Mouse (Mus musculus): Measurements from ENCODE around the gene Naa25.

Naa25 gene

DNA sequence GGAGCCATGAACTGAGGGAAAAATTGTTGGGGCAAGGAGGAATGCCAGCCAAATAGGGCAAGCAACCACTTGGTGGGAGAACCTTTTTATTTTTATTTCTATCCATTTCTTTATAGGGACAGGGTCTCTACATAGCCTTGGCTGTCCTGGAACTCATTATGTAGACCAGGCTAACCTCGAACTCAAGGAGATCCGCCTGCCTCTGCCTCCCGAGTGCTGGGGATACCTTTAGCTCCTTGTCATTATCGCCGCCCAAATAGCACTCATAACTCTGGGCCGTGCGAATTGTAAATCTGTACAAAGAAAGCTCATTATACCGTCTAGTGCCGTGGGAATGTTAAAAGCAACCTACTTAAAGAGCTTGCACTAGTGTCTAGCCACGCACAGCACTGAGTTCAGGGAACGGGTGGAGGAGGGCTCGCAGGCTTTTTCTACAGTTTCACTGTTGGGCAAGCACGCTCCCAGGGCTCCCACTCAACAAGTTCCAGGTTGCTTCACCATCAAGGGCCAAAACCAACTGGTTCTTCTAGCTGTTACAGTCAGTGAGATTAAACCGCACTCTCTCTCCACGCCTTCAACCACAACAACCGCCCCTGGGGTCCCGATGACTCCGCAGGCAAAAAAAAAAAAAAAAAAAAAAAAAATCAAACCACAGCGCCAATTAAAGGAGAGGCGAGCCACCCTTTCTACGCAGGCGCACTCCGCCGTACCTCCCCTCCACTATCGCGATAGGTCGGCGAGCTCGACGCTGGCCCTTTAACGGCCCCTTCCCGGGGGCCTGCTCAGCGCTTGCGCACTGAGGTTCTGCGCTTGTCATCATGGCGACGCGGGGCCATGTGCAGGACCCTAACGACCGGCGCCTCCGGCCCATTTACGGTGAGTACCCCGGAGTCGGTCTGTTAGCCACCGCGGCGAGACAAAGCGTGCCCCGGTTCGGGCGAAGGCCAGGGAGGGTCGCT lies at the start of gene Naa25:
Naa25 (plus strand) TSS at position 750 of the 959 bp plus-strand sequence.
- peak; percentile 98 for DNase-seq

DNA sequence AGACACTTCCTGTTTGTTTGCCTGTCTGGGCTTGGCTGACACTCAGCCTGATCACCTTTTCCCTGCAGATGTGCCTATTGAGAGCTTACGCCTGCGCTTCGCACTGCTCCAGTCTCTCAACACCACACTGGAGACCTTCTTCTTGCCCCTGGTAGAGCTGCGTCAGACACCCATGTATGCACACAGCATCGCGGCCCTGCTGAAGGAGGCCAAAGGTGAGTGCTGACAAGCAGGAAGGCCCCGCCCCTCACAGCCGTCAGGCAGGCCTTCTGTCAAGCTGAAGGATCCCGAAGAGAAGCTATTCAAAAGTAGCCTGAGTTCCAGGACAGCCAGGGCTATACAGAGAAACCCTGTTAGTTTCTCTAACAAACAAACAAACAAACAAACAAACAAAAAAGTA lies 38.5 kb upstream of the Naa25 start:
- DNase-seq: no peak

DNA sequence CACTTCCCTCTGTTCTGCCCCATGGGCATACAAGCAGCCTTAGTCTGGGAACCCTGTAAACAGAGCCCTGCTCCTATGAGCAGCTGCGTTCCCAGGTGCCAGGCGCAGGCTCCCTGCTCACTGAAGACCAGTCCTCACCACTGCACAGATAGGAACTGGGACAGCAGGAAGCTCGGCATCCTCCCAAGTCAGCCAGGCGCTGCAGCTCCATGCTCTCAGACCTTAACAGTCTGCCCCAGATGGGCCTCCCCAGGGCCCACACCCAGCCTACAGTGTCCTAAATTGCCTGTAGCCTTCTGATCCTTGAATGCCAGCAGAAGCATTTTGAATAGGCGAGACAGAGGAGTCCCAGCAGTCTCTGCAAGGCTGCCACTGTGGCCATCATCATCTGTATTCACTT lies 36.0 kb upstream of the Naa25 start:
- no peak for DNase-seq

DNA sequence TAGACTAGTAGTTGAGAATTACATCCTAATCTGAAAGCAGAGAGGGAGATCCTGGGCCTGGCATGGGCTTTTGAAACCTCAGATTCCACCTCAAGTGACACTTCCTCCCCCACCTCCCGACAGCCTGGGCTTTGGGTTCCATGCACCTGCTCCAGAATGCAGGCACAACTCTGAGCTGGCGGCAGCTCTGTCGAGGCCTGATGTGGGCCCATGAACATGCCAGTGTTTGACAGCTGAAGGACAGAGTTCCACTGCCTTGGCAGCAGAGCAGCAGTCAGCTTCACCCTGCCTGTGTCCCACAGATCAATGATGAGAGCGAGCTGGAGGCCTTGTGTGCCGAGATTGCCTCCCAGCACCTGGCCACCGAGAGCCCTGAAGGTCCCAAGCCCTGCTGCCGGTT lies 34.3 kb upstream of the Naa25 start:
- DNase-seq: no peak

DNA sequence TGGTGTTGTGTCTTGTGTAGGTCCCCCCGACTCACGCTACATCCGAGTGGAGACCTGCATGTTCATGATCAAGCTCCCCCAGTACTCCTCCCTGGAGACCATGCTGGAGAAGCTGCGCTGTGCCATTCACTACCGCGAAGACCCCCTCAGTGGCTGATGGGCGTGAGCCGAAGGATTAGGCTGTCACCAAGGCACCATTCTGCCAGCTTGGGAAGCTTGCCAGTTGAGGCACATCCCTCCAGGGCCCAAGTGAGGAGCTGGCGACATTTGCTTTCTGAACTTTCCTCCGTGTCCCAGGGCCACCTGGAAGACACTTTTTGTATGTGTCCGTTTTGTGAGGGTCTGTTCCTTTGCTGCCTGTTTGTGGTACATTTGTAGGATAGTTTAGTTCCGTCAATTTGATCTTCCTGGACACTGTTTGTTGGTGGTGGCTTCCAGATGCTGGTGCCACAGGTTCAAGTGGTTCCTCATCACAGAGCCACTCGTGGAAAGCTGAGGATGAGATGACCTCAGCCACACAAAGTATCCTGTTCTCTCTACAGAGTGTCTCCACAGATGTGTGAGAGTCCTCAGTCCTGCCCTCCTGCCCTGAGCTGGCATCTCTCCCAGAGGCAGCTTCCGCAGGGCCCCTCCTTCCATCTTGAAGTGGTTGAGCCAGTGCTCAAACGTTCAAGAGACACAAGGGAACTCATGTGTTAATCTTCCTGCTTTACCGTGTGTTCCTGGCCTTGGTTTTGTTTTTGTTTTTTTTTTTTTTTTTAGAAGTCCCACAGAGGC lies 31.1 kb upstream of the Naa25 start:
- peak; percentile 40 for DNase-seq

DNA sequence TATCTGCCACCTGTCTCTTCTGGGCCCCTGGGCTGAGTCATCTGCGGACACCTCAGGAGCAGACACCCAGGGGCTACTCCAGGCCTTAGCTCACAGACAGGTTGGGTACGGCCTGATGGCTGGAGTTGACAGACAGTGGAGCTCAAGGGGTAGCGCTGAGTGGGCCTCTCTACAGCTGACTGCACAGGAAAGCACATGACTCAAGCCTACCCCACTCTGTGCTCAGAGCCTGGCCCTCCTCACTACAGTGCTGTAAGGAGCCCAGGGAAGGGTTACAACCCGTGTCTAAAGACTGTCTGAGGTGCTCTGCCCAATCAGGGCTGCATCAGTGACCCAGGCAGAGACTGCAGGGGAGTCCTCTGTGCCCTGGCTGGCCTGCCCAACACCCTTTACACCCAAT lies 30.5 kb upstream of the Naa25 start:
- no peak for DNase-seq

DNA sequence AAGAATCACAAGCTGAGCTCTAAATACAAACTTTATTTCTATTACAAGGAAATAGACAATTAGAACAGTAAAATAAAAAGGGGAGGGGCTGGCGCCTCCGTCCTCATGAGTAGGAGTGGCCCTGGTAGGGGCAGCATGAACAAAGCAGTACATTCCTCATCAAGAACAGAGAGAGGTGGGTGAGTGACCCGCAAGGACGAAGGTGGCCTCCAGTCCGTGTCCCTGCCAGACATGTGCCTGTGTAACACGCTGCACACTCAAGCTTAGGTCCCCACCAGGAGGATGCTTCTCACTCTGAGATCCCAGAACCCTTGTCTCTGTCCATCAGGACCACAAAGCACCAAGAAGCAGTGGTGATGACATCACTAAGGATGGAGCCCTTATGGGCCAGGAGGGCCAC lies 26.0 kb upstream of the Naa25 start:
- DNase-seq: no peak

DNA sequence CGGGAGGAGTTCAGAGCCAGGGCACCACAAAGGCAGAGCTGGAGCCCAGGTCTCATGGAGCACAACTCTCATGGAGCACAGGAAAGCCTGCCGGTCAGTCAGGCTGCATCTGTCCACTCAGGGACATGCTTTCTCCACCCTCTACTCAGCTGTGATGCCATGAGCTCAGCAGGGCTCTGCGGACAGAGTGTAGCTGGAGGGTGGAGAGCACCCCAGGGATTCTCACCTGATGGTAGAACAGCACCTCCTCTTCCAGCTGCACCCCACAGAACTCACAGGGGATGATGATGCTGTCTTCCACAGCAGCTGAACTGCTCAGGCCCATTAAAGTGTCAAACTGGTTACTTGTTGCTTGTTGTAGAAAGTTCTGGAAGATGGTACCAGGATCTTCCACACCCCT lies 22.9 kb upstream of the Naa25 start:
- DNase-seq: no peak

DNA sequence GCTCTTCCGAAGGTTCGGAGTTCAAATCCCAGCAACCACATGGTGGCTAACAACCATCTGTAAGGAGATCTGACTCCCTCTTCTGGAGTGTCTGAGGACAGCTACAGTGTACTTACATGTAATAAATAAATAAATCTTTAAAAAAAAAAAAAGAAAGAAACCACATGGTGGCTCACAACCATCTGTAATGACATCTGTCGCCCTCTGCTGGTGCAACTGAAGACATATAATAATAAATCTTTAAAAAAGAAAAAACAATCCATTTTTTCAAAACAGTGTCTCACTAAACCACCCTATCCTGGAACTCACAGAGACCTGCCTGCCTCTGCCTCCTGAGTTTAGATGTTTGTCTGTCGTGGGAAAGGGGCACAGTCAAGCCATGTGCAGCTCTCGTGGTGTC lies 20.8 kb upstream of the Naa25 start:
- DNase-seq: peak; percentile 68

DNA sequence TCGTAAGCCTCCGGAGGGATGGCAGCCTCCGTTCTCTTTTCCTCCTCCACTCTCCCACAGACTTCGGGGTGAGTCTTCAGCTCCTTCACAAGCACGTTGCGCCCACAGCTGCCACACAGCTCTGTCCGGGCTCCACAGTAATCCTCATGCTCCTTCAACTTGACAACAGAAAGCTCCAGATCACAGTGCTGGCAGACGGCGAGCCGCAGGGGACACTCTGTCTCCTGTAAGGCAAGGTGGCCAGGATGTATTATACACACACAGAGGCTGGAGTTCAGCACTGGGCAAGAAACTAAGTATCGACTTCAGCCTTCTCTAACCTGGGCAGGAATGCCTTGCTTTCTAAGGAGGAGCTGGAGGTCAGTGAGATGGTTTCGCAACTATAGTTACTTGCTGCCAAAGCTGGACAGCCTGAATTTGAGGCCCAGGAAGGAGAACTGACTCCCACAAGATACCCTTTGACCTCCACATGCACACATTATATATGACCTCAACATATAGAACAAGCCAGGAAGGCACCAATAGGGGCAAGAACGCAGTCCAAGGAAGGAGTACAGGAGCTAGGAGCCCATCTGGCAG lies 19.0 kb upstream of the Naa25 start:
- no peak for DNase-seq

DNA sequence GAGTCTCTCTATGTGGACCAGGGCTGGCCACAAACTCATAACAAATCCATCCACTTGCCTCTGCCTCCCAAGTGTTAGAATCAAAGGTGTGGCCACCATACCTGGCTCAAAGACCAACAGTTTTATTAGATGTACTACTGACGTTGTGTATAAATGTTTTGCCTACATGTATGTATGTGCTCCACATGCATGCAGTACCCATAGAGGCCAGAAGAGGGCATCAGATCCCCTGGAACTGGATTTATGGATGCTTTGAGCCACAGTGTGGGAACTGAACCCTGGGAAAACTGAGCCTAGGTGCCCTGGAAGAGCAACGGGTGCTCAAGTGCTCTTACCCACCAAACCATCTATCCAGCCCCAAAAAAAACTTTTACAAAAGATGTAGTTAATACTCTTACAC lies 17.0 kb upstream of the Naa25 start:
- no peak for DNase-seq

DNA sequence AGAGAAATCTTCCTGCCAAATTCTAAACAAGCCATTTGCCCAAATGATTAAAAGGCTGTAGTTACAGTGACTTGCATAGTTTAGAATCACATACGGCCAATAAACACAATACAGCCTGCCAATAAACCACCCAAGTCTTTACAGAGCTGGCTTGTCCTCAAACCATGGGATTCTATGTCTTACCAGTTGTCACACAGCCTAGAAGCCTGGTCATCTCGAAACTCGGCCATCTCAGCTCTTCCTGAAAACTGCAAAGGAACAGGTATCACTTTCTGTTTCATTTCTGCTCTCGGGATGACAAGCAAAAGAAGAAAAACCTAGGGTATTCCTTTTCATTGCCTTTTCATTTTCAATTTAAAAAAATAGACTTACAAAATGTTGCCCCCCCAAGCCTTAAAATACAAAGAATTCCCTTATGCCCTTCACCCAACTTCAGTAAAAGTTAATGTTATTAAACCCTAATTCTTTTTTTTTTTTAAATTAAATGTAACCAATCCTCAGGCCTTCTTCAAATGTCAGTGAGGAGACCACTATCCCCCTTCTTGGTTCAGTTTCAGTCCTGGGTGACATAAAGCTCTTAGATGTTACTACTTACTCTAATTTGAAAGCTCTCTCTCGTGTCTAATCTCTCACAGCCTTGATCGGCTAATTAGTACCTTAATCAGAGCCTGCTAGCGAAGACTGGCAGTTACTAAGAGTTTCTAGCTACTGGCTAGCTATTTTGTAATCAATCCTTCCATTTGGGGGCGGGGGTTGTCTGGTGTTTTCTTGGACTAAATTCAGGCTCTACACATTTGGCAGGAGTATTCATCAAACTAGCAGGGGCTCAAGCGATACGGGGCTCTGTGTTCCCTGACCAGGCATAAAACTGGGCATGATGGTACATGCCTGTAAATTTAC lies 13.6 kb upstream of the Naa25 start:
- DNase-seq: no peak

DNA sequence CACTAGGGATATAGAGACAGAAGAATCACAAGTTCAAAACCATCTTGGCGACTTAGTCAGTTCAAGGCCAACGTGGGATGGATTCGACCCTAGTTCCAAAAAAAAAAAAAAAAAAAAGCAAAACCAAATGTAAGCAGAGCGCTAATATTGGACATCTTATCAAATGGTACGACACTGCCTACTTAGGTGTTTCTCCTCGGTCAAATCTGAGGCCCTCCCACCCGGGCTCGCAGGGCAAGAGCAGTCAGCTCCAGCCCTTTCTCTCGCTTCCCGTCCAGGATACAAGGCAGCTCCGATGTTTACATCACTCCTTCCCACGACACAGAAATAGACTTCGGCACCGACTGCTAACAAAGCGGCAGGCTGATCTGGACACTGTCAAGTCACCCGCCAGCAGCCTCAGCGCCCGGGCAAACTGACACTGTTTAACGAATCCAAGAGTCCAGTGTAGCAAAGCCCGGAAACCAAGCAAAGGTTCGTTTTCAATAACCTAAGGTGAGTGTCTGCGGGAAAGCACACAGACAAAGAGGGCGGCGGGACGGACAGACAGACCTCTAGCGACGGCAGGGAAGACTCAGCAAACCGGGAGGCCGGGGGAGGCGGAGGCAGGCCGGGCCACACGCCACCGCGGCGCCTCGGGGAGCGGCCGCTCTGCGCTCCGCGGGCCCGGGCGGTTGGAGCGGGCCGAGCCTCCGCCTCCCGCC lies 12.8 kb upstream of the Naa25 start:
- DNase-seq: no peak

DNA sequence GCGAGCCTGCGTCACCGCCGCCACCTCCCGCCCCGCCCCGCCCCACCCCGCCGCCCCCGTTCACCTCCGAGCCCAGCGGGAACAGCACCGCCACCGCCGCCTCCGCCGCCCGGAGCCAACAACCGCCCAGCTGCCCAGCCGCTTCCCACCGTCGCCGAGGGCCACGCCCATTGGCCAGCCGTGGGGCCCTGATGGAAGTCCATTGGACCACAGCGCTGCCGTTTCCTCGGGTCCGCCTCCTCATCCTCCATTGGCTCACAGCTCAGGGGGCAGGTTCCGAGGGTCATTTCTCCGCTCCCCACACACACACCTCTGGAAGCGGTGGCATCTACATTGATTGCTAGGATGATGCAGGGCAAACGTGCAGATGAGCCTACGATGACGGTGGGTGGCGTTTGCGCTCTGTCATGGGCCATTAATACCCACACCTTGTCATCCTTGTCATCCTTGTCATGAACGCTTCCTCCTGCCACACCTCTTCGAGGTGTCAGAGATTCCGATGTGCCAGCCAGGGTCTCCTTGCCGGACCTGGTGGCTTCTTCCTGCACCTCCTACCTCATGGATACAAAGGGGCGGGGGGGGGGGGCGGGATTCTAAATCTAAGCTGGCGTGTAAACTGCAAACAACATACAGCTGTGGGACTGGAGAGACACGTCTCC lies 12.1 kb upstream of the Naa25 start, which contains the start of gene Trafd1:
Trafd1 (minus strand) TSS at position 172 of the 659 bp plus-strand sequence.
- peak; percentile 98 for DNase-seq

DNA sequence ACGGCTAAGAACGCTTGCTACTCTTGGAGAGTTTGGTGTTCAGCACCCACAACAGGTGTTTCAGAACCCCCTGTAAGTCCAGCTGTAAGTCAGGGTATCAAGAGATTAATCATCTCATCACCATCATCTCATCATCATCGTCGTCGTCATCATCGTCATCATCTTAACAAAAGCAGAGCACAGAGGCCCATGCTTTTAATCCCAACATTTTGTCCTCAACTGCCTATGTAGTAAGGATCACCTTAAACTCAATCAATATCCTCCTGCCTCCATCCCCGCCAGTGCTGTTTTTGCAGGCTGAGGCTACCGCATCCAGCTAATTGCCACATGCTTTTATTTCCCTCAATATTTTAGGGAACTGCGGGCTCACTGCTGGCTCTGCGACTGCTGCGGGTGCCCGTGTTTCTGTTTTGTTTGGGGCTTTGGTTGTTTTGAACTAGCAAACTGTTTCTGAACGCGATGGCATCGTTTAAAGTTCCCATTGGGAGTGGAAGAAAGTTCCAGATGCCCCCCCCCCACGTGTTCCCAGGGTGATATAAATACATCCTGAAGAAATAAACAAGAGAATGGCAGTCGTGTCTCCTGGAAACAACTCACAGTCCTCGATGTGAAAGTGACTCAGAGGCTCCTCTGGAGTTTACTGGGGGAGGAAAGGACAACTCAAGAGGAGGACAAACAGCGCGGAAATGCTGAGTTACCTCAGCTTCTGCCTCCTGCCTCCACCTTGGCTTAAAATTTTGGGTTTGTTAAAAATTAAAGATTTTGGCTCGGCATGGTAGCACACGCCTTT lies 11.4 kb upstream of the Naa25 start:
- DNase-seq: no peak

DNA sequence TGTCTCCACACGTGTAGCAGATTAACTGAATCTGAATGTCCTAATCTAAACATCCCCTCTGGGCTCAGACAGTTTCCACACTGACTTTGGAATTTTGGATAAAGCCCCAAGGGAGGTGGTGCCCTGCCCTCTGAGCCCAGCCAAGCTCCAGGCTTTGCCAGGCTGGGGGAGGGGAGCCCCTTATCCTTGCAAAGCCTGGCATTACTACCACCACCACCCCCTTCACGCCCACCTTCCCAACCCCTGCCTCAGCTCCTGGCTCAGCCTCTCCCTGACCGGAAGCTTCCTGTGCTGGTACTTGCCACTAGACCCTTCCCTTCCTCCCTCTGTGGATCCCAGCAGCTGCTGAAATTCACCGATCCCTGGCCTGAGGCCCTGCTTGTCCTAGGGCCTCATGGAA lies 10.6 kb upstream of the Naa25 start:
- peak; percentile 31 for DNase-seq

DNA sequence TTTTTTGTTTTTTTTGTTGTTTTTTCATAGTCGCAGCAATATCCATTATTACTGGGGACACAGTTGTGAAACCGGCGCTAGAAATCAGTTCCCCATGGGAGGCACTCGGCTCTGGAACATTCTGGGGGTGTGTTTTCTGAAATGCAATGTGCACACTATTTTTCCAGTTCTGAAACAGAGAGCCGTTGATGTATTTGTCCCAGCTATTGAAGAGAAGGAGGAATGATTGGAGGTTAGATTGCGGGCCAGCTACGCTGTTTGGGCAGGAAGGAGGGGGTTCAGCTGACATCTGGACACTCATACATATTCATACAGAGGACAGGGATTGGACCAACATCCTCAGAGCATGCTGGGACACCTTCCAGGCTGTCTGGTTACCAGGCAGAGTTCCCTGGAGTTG lies 8.6 kb upstream of the Naa25 start:
- DNase-seq: no peak

DNA sequence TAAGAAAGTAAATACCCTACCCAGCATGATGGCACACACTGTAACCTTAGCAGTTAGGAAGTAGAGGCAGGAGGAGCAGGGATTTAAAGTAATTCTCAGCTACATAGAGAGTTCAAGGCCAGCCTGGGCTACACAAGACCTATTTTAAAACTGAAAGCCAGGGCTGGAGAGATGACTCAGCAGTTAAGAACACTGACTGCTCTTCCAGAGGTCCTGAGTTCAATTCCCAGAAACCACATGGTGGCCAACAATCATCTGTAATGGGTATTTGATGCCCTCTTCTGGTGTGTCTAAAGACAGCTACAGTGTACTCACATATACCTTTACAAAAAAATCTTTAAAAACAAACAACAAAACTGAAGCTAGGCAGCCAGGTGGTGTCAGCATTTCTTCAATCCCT lies 8.0 kb upstream of the Naa25 start:
- DNase-seq: no peak

DNA sequence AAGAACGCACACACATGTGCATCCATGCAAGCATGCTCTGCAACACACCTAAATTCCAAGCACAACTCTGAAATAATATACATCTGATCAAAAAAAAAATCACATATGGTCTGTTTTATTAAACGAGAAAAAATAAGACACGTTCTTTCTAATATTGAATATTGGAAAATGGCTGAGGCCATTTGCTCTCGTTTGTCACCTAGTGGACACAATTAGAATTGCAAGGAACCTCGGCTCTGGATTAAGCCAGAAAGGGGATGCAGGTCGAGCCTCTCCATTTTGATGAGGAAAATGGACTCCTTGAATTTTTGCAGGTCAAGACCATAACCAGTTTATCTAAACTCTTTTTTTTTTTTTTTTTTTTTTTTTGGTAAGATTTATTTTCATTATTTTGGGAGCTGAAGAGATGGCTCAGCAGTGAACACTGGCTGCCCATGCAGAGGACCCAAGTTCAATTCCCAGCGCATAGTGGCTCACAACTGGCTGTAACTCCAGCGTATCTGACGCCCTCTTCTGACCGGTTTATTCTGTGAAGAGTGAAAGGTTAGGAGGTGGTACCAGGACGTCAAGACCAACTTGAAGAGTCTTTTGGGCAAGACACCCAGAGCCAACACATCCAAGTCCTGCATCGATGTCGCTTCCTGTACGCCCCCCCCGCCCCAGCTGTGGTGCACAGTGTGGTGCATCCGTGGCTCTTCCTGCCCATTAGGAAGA lies 4.9 kb upstream of the Naa25 start:
- peak; percentile 57 for DNase-seq

DNA sequence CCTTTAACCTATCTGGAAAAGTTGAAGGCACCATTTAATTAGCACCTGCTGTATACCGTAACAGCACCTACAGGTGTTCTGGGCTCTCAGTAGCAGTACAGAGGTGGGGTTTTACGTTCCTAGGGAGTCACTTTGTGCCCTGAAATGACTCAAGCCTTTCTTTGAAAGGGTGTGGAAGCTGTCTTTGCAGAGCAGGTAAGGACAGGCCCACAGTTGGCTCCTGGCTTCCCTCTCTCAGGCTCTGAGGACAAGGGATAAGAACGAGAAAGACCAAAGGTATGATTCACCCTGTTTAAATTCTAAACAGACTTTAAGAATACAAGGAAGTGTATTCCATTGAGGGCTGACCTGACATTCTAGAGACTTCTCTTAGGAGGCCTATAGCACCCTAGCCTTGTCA lies 4.3 kb upstream of the Naa25 start:
- DNase-seq: no peak
